Mouse (Mus musculus): ENCODE measurements around the gene Mrpl30. TPM values are rescaled to one million over a fixed set of nuclear protein-coding genes. Genes with fewer than 3 reads are reported as not detected.

Gene Mrpl30
- polyA plus RNA-seq, 2 experiments = 124 to 275 TPM

DNA sequence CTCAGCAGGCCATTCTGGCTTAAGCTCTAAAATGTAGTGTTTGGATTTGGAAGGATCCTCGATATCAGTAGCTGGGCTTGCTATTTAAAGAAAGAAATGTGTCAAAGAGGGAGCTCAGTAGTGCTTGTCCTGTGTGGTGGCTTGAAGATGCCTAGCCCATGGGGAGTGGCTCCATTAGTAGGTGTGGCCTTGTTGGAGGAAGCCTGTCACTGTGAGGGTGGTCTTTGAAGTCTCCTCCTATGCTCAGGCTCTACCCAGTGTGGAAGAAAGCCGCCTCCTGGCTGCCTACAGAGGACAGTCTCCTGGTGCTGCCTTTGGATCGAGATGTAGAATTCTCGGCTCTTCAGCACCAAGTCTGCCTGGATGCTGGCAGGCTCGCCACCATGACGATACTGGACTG, 10.0 kb downstream of the Mrpl30 start:
- 43% methylated on average over 6 of the region's 6 CpGs for WGBS
- ATAC-seq (ENCODE audit: low FRiP score, low read depth) (no peak), DNase-seq (ENCODE audit: low spot score) (no peak)
- Histone ChIP-seq H3K4me3 (replicated peaks; ENCODE audit: low read length) (no peak overlapping the region), H3K27me3 (ENCODE audit: control insufficient read depth, insufficient read depth, low read length) (no peaks in the 10 kb centered on the region), H3K9me3 (ENCODE audit: control insufficient read depth, low read length) (no peaks in the 10 kb centered on the region), H3K9ac (ENCODE audit: low read depth, low read length, severe bottlenecking) (no peak overlapping the region), H3K4me1 (ENCODE audit: control insufficient read depth, insufficient read depth, low read length) (no peaks in the 10 kb centered on the region), H3K4me2 (replicated peaks; ENCODE audit: low read depth, low read length, severe bottlenecking) (no peak overlapping the region), H3K36me3 (ENCODE audit: control insufficient read depth, insufficient read depth, low read length) (peaks cover 43% of the 10 kb centered on the region), H3K27ac (replicated peaks; ENCODE audit: low read depth, low read length) (no peak overlapping the region)
- no peak for TF ChIP-seq POLR2A (IDR thresholded peaks at IDR 0.05; ENCODE audit: borderline replicate concordance, extremely low read depth, insufficient read depth, insufficient read length)

- no peak overlapping the region for H3K4me2 ChIP-seq (replicated peaks; ENCODE audit: low read depth, low read length, severe bottlenecking)
- no peak overlapping the region for H3K9ac ChIP-seq (ENCODE audit: low read depth, low read length, severe bottlenecking)
- 32% methylated on average over 6 of the region's 6 CpGs for WGBS
- no peak for TF ChIP-seq POLR2A (IDR thresholded peaks at IDR 0.05; ENCODE audit: borderline replicate concordance, extremely low read depth, insufficient read depth, insufficient read length)
- ATAC-seq (ENCODE audit: low FRiP score, low read depth) = no peak
- peaks cover 18% of the 10 kb centered on the region for H3K36me3 ChIP-seq (ENCODE audit: control insufficient read depth, insufficient read depth, low read length)
- no peak for DNase-seq (ENCODE audit: low spot score)
- no peaks in the 10 kb centered on the region for H3K4me1 ChIP-seq (ENCODE audit: control insufficient read depth, insufficient read depth, low read length)
- no peak overlapping the region for H3K4me3 ChIP-seq (replicated peaks; ENCODE audit: low read length)
- no peaks in the 10 kb centered on the region for H3K27me3 ChIP-seq (ENCODE audit: control insufficient read depth, insufficient read depth, low read length)
- no peak overlapping the region for H3K27ac ChIP-seq (replicated peaks; ENCODE audit: low read depth, low read length)
- no peaks in the 10 kb centered on the region for H3K9me3 ChIP-seq (ENCODE audit: control insufficient read depth, low read length)
These were observed 12.9 kb downstream of the Mrpl30 start for GRCm38 (mm10) chr1:37903178-37903577.

GRCm38 (mm10) chr1:37912751-37913150, 22.5 kb downstream of the Mrpl30 start:
- ATAC-seq (ENCODE audit: low FRiP score, low read depth) (no peak), DNase-seq (ENCODE audit: low spot score) (no peak)
- Histone ChIP-seq H3K4me2 (replicated peaks; ENCODE audit: low read depth, low read length, severe bottlenecking) (no peak overlapping the region), H3K9ac (ENCODE audit: low read depth, low read length, severe bottlenecking) (no peak overlapping the region), H3K27ac (replicated peaks; ENCODE audit: low read depth, low read length) (no peak overlapping the region), H3K36me3 (ENCODE audit: control insufficient read depth, insufficient read depth, low read length) (no peaks in the 10 kb centered on the region), H3K4me1 (ENCODE audit: control insufficient read depth, insufficient read depth, low read length) (no peaks in the 10 kb centered on the region), H3K27me3 (ENCODE audit: control insufficient read depth, insufficient read depth, low read length) (no peaks in the 10 kb centered on the region), H3K9me3 (ENCODE audit: control insufficient read depth, low read length) (no peaks in the 10 kb centered on the region), H3K4me3 (replicated peaks; ENCODE audit: low read length) (no peak overlapping the region)
- WGBS = 83% methylated on average over 2 of the region's 2 CpGs
- TF ChIP-seq POLR2A (IDR thresholded peaks at IDR 0.05; ENCODE audit: borderline replicate concordance, extremely low read depth, insufficient read depth, insufficient read length) = no peak

DNA sequence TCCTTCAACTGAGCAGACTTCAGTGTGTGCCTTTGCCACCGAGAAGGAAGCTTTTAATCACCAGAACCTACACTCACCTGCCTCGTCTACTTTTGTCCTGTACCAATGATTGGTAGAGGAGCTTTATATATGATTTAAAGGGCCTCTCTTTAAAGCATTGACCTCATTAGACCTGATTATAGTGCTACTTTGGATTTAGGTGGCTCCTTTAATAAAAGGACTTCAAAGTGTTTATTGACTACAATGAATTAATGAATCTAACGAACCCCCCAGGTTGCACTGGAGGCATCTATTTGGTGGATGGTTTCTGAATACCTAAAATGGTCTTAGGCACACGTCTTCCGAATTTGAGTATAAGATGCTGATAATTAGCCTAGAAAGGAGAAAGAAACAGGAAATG, 26.1 kb downstream of the Mrpl30 start, which contains the start of gene Lyg2:
Gene Lyg2 (minus strand): TSS at position 101 of the 400 bp plus-strand sequence.
- no peak within 1 kb of the TSS for H3K4me2 ChIP-seq (replicated peaks; ENCODE audit: low read depth, low read length, severe bottlenecking)
- DNase-seq (ENCODE audit: low spot score) (no peak), ATAC-seq (ENCODE audit: low FRiP score, low read depth) (no peak)
- H3K4me1 ChIP-seq (ENCODE audit: control insufficient read depth, insufficient read depth, low read length) = no peaks in the 10 kb centered on the region
- no peak within 1 kb of the TSS for H3K27ac ChIP-seq (replicated peaks; ENCODE audit: low read depth, low read length)
- no peak within 1 kb of the TSS for H3K9ac ChIP-seq (ENCODE audit: low read depth, low read length, severe bottlenecking)
- no peaks in the 10 kb centered on the region for H3K9me3 ChIP-seq (ENCODE audit: control insufficient read depth, low read length)
- WGBS = 40% methylated on average over 5 of the region's 5 CpGs
- no peak within 1 kb of the TSS for H3K4me3 ChIP-seq (replicated peaks; ENCODE audit: low read length)
- no peaks in the 10 kb centered on the region for H3K27me3 ChIP-seq (ENCODE audit: control insufficient read depth, insufficient read depth, low read length)
- no peaks in the 10 kb centered on the region for H3K36me3 ChIP-seq (ENCODE audit: control insufficient read depth, insufficient read depth, low read length)
- TF ChIP-seq POLR2A (IDR thresholded peaks at IDR 0.05; ENCODE audit: borderline replicate concordance, extremely low read depth, insufficient read depth, insufficient read length) = no peak

GRCm38 (mm10) chr1:37917666-37918065, 27.4 kb downstream of the Mrpl30 start:
- no peaks in the 10 kb centered on the region for H3K4me1 ChIP-seq (ENCODE audit: control insufficient read depth, insufficient read depth, low read length)
- 53% methylated on average over 13 of the region's 13 CpGs for WGBS
- no peak for DNase-seq (ENCODE audit: low spot score)

DNA sequence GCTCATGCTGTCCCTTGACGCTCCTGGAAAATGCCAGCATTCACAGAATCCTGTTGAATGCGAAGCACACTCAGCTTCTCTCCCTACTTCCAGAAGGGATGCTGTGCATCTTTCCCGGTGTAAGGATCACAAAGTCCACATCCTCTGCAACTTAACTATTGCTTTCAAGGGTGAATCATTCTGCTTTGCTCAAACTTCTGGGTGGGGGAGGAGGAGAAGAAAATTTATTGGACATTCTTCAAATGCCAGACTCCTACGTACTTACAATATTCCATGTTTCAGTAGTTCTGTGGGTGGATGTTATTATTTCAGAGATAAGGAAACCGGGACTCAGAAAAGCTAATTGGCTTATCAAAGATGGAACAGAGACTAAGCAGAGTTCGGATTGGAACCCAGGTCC, 27.8 kb downstream of the Mrpl30 start:
- TF ChIP-seq POLR2A (IDR thresholded peaks at IDR 0.05; ENCODE audit: borderline replicate concordance, extremely low read depth, insufficient read depth, insufficient read length) = no peak
- ATAC-seq (ENCODE audit: low FRiP score, low read depth) (no peak), DNase-seq (ENCODE audit: low spot score) (no peak)
- Histone ChIP-seq H3K9me3 (ENCODE audit: control insufficient read depth, low read length) (no peaks in the 10 kb centered on the region), H3K27ac (replicated peaks; ENCODE audit: low read depth, low read length) (no peak overlapping the region), H3K4me2 (replicated peaks; ENCODE audit: low read depth, low read length, severe bottlenecking) (no peak overlapping the region), H3K4me3 (replicated peaks; ENCODE audit: low read length) (no peak overlapping the region), H3K36me3 (ENCODE audit: control insufficient read depth, insufficient read depth, low read length) (no peaks in the 10 kb centered on the region), H3K4me1 (ENCODE audit: control insufficient read depth, insufficient read depth, low read length) (no peaks in the 10 kb centered on the region), H3K9ac (ENCODE audit: low read depth, low read length, severe bottlenecking) (no peak overlapping the region), H3K27me3 (ENCODE audit: control insufficient read depth, insufficient read depth, low read length) (no peaks in the 10 kb centered on the region)
- WGBS = 59% methylated on average over 6 of the region's 6 CpGs

More at GRCm38 (mm10) chr1:37917666-37918065, 27.4 kb downstream of the Mrpl30 start:
- H3K9ac ChIP-seq (ENCODE audit: low read depth, low read length, severe bottlenecking) = no peak overlapping the region
- H3K27me3 ChIP-seq (ENCODE audit: control insufficient read depth, insufficient read depth, low read length) = no peaks in the 10 kb centered on the region
- H3K27ac ChIP-seq (replicated peaks; ENCODE audit: low read depth, low read length) = no peak overlapping the region
- no peaks in the 10 kb centered on the region for H3K9me3 ChIP-seq (ENCODE audit: control insufficient read depth, low read length)
- no peak for ATAC-seq (ENCODE audit: low FRiP score, low read depth)
- H3K4me2 ChIP-seq (replicated peaks; ENCODE audit: low read depth, low read length, severe bottlenecking) = no peak overlapping the region
- no peak for TF ChIP-seq POLR2A (IDR thresholded peaks at IDR 0.05; ENCODE audit: borderline replicate concordance, extremely low read depth, insufficient read depth, insufficient read length)
- no peak overlapping the region for H3K4me3 ChIP-seq (replicated peaks; ENCODE audit: low read length)
- H3K36me3 ChIP-seq (ENCODE audit: control insufficient read depth, insufficient read depth, low read length) = no peaks in the 10 kb centered on the region

Data from limb, embryonic 14.5 days (tissue).